Mouse (Mus musculus) mature B cell (primary cell): ENCODE results near the gene Zkscan16.

Source experiments
- in situ Hi-C: fragments of 300-500 bp; cut with MboI; formaldehyde crosslinking; loops from 2 replicates; pipeline ENCODE4 v1.14.3; 2019

The Zkscan16 gene

DNA sequence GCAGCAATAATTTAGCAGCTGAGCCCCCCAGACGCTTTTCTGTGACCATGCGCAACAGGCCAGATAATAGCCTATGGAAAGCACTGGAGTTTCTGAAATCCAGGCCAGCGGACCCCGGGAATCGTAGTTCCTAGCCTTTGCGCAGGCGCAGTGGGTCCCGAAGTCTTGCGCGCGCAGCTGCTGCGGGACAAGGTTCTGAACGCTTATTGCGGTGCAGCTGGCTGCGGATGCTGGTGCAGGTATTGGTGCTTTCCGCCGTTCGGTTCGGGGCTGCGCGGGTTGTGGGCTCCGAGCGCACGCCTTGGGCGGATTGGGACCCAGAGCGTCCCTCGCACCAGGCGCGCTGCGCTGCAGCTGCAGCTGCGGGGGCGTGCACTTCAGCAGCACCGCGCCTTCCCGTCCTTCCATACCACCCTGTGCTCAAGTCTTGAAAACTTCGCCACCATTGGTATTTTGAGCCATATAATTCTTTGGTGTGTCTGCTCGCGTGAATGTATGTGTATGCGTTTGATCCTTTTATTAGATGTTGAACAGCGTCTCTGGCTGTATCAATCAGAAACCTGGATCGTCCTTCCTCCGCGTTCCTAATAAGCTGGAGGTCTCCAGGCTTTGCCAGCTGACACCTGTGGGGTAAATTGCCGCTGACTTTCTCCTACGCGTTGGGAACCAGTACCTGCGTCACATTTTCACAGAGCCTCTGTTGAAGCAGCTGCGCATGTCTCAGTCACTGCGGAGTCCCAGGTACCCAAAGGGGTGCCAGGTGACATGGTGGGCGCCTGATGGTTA is at the start of gene Zkscan16:
Gene Zkscan16, plus strand, starts transcription at position 209 of the 786 bp plus-strand sequence.
- in situ Hi-C loops = no loop called here

DNA sequence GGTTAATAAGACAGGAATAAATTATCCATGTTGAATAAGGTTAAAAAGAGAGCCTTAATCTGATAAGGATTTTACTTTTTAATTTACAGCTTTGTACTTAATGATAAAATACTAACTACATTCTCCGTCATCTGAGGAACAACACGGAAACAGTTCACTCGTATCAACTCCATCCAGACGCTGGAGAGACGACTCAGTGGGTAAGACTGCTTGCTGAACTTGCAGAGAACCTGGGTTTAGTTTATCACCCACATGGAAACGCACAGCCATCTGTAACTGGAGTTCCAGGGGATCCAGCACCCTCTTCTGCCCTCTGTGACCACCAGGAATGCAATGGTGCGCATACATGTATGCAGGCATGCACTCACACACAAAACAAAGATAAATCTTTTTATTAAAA is 49.0 kb upstream of the Zkscan16 start:
- in situ Hi-C loops = no loop called here

DNA sequence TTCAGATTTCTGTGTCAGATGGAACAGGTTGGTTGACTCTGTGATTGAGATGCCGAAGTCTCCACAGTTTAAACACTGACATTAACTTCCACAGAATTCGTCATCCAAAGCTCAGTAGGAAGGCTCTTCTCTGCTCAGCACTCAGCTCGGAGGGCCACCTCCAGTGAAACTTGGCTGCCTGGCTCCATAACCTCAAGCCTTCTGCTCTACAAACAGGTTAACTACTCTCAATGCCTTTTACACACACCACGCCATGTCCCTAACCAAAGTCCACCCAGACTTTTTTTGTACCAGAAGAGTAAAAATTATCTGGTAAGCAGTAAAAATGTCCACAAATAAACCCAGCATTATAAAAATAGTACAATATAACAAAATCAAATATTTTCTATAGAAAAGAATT is 46.0 kb upstream of the Zkscan16 start:
- in situ Hi-C loops = no loop called here

DNA sequence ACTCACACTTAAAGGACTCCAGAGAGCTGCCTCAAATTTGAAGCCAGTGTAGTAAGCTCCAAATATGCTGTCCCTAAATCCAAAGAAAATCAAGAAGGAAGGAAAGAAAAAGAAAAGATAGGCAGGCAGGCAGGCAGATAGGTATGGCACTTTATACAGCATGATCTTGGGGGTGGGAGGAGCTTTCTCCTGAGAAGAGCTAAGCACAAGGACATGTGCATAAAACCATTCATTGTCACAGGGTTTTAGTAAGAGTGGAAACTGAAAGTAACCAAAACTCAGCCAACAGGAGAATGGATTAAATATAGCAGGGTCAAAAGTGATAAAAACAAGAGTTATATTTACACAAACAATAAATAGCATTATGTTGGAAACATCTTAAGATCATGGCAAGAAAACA is 45.1 kb upstream of the Zkscan16 start:
- in situ Hi-C loops = no loop called here

DNA sequence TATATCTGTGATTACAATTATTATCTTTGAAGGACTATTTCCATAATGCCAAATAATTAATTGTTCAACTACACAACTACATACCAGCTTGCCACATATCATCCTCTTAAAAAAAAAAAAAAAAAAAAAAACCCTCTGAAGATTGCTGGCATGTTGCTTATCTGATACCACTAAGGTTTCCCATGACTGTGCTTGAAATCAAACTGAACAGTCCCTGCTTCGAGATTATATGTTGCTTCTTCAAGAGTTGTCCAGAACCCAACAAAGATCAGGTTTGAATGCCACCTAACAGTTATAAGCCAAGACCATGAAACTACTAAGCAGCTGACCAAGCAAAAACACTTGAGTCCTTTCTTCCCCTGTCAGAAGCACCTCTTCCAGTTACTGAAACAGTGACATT is 36.0 kb upstream of the Zkscan16 start:
- in situ Hi-C loops = no loop called here

DNA sequence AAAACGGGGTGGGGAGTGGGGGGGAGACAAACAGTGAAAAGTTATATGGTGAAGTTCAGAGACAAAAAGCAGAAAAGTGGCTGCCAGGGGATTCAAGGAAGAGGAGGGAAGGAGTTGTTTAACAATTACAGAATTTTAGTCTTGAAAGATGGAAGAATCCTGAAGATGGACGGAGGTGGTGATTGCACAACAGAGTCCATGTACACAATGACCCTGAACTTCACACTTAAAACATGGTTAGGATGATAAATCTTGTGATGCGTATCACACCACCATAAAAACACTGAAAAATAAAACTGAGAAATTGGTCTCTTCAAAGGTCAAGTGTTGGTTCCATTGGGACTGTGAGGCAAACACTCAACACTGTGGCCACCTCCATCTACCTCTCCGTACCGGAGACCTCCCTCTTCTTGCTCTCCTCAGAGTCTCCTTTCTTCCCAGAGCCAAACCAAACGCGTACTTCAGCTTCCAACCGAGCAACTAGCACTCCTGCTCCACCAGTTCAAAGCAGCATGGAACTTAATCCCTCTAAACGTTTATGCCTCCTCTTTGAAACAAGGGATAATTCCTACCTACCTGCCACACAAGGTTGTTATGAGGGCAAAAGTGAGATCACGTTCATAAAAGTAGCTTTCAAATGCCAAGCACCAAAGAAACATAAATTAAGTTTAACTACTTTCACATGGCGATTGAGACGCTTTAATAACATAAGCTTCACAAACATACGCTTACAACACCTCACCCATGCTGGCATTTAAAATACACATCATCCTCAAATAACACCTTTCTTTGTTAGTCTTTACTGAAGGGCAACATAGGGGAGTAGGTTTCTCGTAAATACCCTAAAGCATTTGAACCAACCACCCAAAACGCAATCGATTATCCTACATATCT is 33.0 kb upstream of the Zkscan16 start:
- in situ Hi-C loops = no loop called here

DNA sequence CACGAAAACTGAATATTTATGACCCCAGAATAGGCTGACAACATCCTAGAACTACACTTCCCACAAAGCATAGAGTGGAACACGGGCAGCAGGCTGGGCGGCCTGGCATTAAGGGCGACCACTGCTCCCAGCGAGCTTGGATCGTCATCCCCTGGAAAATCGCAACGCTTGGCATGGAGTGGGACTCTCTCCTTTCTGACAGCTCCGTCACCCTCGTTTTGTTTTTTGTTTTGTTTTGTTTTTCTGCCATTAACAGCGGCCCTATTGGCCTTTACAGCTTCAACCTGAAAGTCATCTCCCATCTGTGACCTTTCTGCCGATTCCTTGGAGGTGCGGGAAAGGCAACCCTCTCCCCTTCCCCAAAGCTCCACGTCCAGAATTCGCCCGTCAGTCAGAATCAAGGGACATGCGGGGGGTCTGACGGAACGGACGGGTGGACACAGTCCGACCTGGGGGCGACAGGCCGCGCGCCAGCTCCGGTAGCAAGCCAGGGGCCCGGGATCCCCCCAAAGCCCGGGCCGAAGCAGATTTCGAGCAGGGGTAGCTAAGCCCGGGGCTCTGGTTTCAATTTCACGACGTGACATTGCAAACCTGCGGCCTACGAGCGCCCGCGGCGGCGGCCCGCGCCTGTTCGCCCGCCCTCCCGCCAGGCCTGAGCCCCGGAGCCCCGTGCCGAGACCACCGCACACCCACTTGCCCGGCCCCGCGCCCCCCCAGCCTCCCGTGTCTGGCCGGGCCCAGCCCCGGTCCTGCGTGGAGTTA is 32.2 kb upstream of the Zkscan16 start:
- in situ Hi-C loops = no loop called here

DNA sequence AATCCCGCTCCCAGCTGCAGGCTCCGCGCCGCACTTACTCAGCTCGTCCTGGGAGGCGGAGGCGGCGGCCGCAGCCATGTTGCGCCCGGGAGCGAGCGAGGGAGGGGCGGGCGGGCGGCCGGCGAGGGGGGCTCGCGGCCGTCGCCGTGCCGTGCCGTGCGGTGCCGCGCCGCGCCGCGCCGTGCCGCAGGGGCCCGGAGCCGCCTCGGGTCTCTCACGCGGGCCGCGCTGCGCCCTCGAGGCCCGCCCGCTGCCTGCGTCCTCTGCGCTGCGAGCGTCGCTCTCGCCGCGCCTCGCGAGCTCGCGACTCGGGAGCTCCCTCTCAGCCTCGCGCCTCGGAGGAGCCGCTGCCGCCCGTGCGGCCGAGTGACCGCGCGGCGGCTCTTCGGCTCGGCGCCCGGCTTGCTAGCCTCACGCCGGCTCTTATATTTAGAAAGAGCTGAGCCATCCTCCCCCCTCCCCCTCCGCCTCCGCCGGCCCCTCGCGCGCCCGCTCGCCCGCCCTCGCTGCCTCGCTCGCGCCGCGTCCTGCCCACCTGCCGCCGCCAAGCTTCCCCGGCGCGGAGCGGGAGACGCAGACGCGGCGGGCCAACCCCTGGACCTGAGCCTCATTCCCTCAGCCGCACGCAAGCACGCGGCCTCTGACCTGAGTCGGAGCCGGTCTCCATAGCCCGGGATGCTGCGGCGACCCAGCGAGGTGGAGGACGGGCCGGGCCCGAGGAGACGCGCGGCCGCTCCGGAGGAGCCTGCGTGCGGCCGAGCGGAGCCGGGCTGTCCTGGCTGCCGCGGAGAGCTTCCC is 31.4 kb upstream of the Zkscan16 start:
- in situ Hi-C loops = no loop called here

DNA sequence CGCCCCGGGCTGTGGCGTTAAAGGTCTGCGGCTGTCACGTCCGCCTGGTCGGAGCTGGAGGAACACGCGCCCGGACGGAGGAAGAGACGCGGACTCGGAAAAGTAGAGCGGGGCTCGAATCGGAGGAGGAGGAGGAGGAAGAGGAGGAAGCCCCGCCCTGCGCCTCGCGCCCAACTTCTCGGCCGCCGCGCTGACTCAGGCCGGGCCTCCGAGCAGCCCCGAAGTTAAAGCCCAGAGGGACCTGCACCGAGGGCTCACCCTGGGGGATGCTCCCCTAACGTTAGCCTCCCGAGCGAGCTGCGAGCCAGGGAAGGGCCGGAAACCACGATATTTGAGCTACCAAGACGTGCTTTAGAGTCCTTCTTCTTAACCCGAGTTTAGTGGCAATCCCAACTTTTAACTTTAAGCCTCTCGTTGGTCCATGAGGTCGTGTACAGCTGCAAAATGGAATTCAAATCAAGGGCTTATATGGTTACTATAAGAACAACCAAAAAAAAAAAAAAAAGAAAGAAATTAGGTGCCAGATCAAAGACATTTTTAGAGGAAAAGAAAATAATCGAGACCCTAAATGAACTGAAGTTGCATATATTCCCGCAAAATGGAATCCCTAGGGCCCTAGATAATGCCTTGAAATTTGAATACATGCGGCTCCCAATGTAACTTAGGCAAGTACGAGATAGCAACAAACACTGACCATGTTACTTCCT is 30.6 kb upstream of the Zkscan16 start, which contains the start of gene Ecpas:
Gene Ecpas, minus strand, starts transcription at position 121 of the 707 bp plus-strand sequence.
- in situ Hi-C loops = no loop called here

DNA sequence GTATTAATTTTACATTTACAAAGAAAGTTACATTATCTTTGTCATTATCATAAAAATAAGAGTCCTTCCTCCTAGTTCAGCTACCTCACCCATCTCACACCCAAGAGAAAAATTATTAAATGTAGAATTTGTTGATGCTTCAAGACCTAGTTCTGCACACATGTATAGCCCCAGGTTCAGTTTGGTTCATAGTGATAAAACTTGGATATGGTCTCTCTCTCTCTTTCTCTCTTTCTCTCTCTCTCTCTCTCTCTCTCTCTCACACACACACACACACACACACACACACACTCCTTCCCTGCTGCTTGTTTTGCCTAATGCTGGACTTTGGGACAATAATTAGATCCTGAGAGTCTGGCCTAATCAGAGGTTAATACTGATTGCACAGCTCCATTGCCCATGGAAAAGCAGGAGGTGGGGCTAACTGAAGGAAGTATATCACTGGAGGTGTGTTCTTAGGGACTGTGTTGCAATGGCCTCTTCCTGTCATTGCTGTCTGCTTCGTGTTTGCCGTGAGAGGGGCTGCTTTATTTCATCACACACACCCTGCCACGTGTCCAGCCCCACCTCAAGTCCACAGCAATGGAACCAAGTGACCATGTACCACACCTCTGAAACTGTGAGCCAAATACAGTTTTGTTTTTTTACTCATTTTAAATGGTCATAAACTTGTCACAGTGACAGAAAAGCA is 29.9 kb upstream of the Zkscan16 start:
- in situ Hi-C loops = no loop called here

DNA sequence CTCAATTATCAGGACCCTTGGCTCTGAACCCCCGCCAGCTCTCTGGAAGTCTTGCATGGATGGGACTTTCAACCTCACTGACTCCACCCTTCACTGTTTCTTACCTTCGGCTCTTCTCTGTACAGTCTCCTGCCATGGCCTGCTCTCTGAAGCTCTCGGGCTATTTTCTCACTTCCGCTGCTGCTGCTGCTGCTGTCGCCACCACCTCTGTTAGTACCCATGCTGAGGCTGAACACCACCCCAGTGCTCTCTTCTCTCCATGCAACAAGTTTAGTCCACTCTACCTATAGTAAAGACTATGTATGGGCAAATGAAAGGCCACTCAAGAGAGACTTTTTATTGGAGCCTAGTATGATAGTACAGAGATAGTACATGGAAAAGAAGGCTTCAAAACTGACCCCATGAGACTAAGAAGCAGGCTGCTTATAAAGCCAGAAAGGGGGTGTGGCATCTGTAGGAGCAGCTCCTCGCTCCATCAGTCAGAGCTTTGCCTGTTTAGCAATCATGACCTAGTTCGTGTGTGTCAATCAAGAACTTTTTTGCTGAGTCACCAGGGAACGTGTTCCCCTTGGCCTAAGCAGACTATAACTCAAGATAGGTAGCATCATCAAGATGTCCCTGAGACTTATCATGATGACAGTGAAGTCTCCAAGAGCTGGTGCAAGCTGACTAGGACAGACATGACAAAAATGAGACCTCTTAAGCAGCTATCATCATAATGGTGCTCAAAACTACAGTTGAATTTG is 28.2 kb upstream of the Zkscan16 start:
- in situ Hi-C loops = no loop called here

DNA sequence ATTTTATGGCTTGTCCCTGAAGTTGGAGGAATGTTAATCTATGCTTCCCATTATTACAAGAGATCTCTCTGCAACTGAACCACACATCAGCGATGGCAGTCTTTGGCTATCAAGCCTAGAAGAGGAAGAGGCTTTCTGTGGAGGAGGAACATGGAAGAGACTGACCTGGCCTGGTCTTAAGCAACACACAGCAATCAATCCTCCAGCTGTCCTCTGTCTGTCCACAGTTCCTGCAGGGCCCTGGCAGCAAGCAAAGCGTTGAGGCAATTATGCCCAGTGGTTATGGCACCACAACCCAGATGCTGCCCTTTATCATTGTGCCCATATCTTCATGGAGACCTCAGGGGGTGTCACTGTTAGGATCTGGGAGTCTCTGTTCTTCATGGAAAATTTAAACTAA is 19.5 kb upstream of the Zkscan16 start:
- in situ Hi-C loops = no loop called here

DNA sequence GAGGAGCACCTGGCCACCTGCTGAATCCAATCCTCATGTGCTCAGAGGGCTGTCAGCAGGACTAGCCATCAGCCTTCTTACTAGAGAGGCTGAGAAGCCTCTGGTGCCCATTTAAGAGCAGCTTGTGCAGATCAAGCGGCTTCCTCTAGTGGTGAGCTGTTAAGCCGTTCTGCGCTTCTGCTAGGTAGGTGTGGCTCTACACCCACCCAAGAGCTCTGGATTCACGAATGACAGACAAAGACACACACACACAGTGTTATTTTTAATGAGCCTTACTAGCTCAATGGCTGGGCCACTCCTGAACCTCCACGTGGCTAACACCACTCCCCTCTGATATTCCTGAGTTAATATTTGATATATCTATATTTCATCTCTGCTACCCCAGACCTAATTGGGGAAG is 17.8 kb upstream of the Zkscan16 start:
- in situ Hi-C loops = no loop called here

DNA sequence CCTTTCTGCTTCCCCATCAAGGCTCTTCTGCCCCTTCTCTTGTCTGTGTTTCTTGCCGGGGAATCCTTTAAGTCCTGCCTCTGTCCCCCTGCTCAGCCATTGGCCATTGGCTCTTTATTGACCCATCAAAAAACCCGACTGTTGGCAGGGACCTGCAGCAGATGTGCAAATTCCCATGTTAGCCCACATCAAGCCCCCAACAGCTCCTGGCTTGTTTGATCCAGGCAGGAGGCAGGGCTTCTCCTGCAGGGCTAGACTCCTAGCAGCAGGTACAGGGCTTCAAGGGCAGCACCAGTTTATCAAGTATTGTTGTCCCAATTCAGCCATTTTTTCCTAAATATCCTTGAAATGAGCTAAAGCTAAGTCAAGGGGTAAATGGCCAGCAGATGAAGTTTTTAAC is 17.3 kb upstream of the Zkscan16 start:
- in situ Hi-C loops = no loop called here

DNA sequence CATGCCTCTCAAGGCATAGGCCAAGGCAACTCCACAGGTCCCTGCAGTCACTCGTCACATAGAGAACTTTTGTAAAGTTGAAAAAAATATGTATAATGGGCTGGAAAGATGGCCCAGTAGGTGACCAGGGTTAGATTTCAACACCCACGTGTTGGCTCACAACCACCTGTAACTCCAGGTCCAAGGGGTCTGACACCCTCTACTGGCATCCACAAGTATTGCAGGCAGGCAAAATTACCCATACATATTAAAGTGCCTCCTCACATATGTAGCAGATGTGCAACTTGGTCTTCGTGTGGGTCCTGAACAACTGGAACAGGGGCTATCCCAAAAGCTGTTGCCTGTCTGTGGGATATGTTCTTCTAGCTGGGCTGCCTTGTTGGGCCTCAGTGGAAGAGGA is 15.8 kb upstream of the Zkscan16 start:
- in situ Hi-C loops = no loop called here

DNA sequence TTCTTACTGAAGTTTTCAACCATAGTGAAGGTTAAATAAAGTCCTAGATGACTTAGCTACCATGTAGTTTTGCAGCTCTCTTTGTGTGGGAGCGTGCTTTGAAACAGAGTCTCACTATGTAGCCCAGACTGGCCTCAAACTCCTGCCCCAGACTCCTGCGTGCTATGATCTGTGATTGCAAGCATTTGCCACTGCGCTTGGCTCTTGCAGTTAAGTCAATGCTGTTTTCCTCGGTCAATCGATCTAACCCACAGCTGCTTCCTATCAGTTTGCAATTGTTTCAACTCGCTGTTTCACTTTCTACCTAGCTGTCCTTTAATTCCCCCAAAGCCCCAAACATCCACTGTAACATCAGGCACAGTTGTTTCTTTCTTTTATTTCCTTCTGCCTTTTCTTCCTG is 10.9 kb upstream of the Zkscan16 start:
- in situ Hi-C loops = no loop called here

DNA sequence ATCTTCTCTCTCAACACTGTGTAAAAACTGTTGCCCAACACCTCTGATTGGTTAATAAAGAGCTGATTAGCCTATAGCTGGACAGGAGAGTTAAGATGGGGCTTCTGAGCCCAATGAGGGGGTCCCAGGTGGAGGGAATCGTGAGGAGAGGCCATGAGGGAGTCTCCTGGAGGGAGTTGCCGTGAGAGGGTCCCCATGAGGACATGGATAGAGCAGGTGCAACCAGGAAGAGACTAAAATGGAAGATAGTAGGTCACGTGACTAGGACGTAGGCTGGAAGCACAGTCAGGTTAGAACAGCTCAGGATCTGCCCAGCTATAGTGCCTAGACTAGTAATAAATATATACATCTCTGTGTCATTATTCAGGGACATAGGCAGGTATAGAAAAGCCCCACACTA is 9.1 kb upstream of the Zkscan16 start:
- in situ Hi-C loops = no loop called here

DNA sequence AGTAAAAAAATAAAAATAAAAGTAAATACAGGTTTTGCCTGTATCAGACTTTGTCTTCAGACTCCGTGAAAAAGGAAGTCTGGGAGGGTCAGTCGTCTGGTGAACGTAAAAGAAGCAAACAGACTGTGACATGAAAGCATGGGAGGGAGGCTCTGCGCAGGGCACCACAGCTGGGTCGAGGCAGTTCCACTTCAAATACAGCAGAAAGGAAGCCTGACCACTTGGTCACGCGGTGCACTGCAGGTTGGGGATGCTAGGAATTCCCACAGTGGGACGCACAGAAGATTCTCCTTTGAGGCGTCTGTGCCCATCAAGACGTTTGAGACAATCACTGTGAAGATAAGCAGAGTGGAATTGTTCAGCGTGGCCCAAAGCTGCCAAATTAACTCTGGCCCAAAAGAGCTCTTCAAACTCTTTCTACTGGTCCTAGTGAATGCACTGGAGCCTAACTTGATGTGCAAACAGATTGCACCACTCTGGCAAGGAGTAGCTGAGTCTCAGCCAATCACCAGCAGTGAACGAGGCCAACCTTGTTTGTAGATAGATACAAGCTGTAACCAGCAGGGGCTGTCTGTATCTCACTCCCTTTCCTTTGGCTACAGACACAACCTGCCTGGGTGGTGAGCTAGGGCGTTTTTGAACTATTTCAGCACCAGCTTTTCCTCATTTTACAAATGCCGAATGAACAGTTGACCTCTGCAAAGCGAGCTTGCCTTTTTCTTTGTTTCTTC is 8.5 kb upstream of the Zkscan16 start:
- in situ Hi-C loops = no loop called here

DNA sequence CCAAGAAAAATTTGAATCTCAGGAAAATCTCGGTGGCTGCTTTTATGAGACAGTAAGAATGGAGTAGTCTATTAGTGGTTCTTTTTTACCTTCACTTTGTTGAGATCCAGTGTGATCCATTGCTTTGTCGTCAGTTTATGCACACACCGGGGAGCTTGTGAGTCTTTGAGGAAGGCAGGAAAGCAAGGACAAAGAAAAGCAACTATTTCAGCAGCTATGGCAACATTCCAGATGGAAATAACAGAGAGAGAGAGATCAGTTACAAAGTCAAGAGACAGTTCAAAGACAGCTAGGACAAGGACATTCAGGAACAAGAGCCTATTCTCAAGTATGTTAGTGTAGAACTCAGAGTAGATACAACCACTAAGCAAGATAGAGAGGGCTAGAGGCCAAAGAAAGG is 7.6 kb upstream of the Zkscan16 start:
- in situ Hi-C loops = no loop called here
